Mouse (Mus musculus) spleen, adult 2 months (tissue): Measurements from ENCODE around the gene Gabpb1. TPM values are rescaled to one million over a fixed set of nuclear protein-coding genes. Genes with fewer than 3 reads are reported as not detected.

Experiments used
- DNase-seq, 2 experiments: peaks; one replicate each; pipeline versions ENCODE4 v3.0.0 to v3.0.0-alpha.2; 2012 to 2021; ENCODE audit warnings: low spot score in 2 of 2, low read depth in 1 of 2
- H3K27ac ChIP-seq: fragments of 200-500 bp; 2 replicates; pipeline ENCODE4 v1.5.1; 2012; ENCODE audit warnings: low read length, inconsistent platforms; ENCODE audit not compliant: insufficient read depth
- H3K27me3 ChIP-seq: fragments of 200-500 bp; 2 replicates; pipeline ENCODE4 v1.6.1; 2012; ENCODE audit warnings: mild to moderate bottlenecking, moderate library complexity, low read length, inconsistent platforms; ENCODE audit not compliant: control insufficient read depth, insufficient read depth
- H3K36me3 ChIP-seq: fragments of 200-500 bp; 2 replicates; pipeline ENCODE4 v1.6.1; 2012; ENCODE audit warnings: mild to moderate bottlenecking, low read length, inconsistent platforms; ENCODE audit not compliant: control insufficient read depth, insufficient read depth
- H3K4me1 ChIP-seq: fragments of 200-500 bp; 2 replicates; pipeline ENCODE4 v1.6.1; 2011; ENCODE audit warnings: inconsistent platforms; ENCODE audit not compliant: control insufficient read depth, insufficient read depth, insufficient read length
- H3K4me3 ChIP-seq: fragments of 200-500 bp; 2 replicates; pipeline ENCODE4 v1.5.1; 2011; ENCODE audit warnings: mild to moderate bottlenecking, inconsistent platforms; ENCODE audit not compliant: insufficient read depth, insufficient read length; ENCODE audit errors: extremely low read depth
- CTCF ChIP-seq: fragments of 200-500 bp; IDR thresholded peaks from 2 replicates; pipeline ENCODE4 v1.5.1; 2011; ENCODE audit warnings: mild to moderate bottlenecking, inconsistent platforms; ENCODE audit not compliant: insufficient read depth, insufficient read length, insufficient replicate concordance; ENCODE audit errors: extremely low read depth
- POLR2A ChIP-seq: fragments of 200-500 bp; IDR thresholded peaks from 2 replicates; pipeline ENCODE4 v1.6.1; 2011; ENCODE audit warnings: low read depth, low read length, inconsistent platforms
- WGBS: fragments of 180-500 bp; shearing (Covaris S2); methylation state at CpG from one replicate; pipeline ENCODE4 v1.1.7; 2018; 5-methylcytosine and 5-hydroxymethylcytosine counted together
- polyA plus RNA-seq: library from polyadenylated mRNA; depleted of rRNA; stranded (reverse); fragments of >200 nt; gene quantifications from 2 replicates; pipeline ENCODE4 v1.2.3, GENCODE M21; 2012; rRNA removed

Gabpb1 gene
- polyA plus RNA-seq, 1 experiment = 7.4 TPM

DNA sequence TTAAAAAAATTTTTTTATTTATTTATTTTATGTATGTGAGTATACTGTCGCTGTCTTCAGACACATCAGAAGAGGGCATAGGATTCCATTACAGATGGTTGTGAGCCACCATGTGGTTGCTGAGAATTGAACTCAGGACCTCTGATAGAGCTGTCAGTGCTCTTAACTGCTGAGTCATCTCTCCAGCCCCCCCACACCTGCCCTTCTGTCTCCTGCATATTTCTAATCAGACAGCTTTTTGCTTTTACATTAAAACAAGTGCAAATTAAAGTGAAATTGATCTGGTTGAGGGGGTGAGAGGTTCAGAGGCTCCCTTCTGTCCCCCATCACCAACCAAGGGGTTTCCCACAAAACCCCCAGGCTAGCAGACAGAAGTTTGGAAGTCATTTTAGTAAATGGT, 96.9 kb downstream of the Gabpb1 start:
- TF ChIP-seq POLR2A (no peak), CTCF (no peak)
- WGBS = 91% methylated on average over 1 of the region's 1 CpGs

More for the DNA sequence above, 96.9 kb downstream of the Gabpb1 start:
- Histone ChIP-seq H3K27ac (no peak overlapping the region), H3K4me3 (no peak overlapping the region), H3K27me3 (no peaks in the 10 kb centered on the region), H3K4me1 (no peaks in the 10 kb centered on the region), H3K36me3 (no peaks in the 10 kb centered on the region)
- DNase-seq = no peak

Other genes starting within 250 kb of the Gabpb1 start
- gene Atp8b4, start 175.7 kb downstream of the Gabpb1 start, polyA plus RNA-seq = 2.1 and 2.5 TPM in 2 replicates
- 0.31 and 0.57 TPM in 2 replicates for gene Slc27a2, start 123.9 kb downstream of the Gabpb1 start, polyA plus RNA-seq
- 3.2 and 4.6 TPM in 2 replicates for gene Hdc, start 57.0 kb downstream of the Gabpb1 start, polyA plus RNA-seq
- 9.2 and 10.3 TPM in 2 replicates for gene Usp8, start 31.0 kb upstream of the Gabpb1 start, polyA plus RNA-seq
- 0.23 and 0.35 TPM in 2 replicates for gene Usp50, start 107.1 kb upstream of the Gabpb1 start, polyA plus RNA-seq
- 2.4 and 3.0 TPM in 2 replicates for gene Trpm7, start 199.9 kb upstream of the Gabpb1 start, polyA plus RNA-seq